36 mouse cellular contexts compared by ENCODE assay signal in genomic region chr11:95153681-95154080, GRCm38 (mm10). TPM values are rescaled to one million over a fixed set of nuclear protein-coding genes. Genes with fewer than 3 reads are reported as not detected.
"Had no signal": no experiment of that assay in that cellular context is flagged by ENCODE, and none has a peak within 500 bp of the region (broad histone marks: within the 10 kb centered on the region; RNA-seq: fewer than 3 reads in every experiment).

No protein-coding gene starts in this region.

- H3K36me3 ChIP-seq: heart, embryonic 10.5 days; heart, embryonic 12.5 days; hindbrain, embryonic 10.5 days; hindbrain, embryonic 12.5 days; intestine, embryonic 15.5 days; limb, embryonic 10.5 days; limb, embryonic 12.5 days; liver, embryonic 13.5 days; liver, embryonic 15.5 days had no signal

- DNase-seq: gastrocnemius, postnatal 14 days; gastrocnemius, postnatal 36 days; heart, adult 11 months; heart, postnatal 10 days; heart, postnatal 4 days; kidney, adult 18-20 months; kidney, adult 8-10 months; kidney, postnatal 14 days; kidney, postnatal 36 days; layer of hippocampus, adult 9-11 months; liver; liver, embryonic 13.5 days had no signal

- H3K4me2 ChIP-seq: heart, embryonic 12.5 days; hindbrain, embryonic 12.5 days; hindbrain, embryonic 14.5 days; intestine, embryonic 15.5 days; limb, embryonic 12.5 days; liver, embryonic 13.5 days; liver, embryonic 15.5 days had no signal

- H3K4me3 ChIP-seq: heart, embryonic 10.5 days; heart, embryonic 12.5 days; hindbrain, embryonic 10.5 days; hindbrain, embryonic 12.5 days; intestine, embryonic 15.5 days; left cerebral cortex, adult 2 months; limb, embryonic 10.5 days; limb, embryonic 12.5 days; liver, embryonic 13.5 days; liver, embryonic 15.5 days had no signal

RNA-seq across cellular contexts. Expression of gene Dlx4, which starts 7.6 kb away (rescaled TPM):
- total RNA-seq: gastrocnemius, adult 8-10 months; gastrocnemius, postnatal 14 days; gastrocnemius, postnatal 36 days; heart, adult 8-10 months; heart, postnatal 4 days; layer of hippocampus, postnatal 25 days; left cerebral cortex, adult 2 months; left cerebral cortex, postnatal 14 days; left cerebral cortex, postnatal 36 days had no signal
- polyA plus RNA-seq: heart, embryonic 14.5 days; hindbrain, embryonic 14.5 days; hindbrain, embryonic 16.5 days; inflammation-experienced regulatory T-cells, adult 6 months; intestine, postnatal 0 days; kidney, embryonic 14.5 days; kidney, embryonic 16.5 days; large intestine, adult 2 months had no signal

RNA-seq across cellular contexts. Expression of gene Dlx3, which starts 33.8 kb away (rescaled TPM):
- total RNA-seq: gastrocnemius, adult 8-10 months; gastrocnemius, postnatal 14 days; gastrocnemius, postnatal 36 days; heart, adult 8-10 months; heart, postnatal 10 days; heart, postnatal 25 days; heart, postnatal 4 days; layer of hippocampus, adult 18-20 months; layer of hippocampus, postnatal 25 days; left cerebral cortex, adult 2 months; left cerebral cortex, postnatal 14 days; left cerebral cortex, postnatal 36 days had no signal
- polyA plus RNA-seq: heart, embryonic 14.5 days; inflammation-experienced regulatory T-cells, adult 6 months had no signal
